Mouse (Mus musculus) liver, embryonic 16.5 days (tissue): ENCODE measurements around the gene Kcnrg. TPM values are rescaled to one million over a fixed set of nuclear protein-coding genes. Genes with fewer than 3 reads are reported as not detected.

Experiments used
- ATAC-seq: fragments of 200-750 bp; cut with Nextera tagmentation; 2 replicates; pipeline ENCODE4 v1.8.0; 2017; ENCODE audit warnings: low read depth, mild to moderate bottlenecking, moderate number of reproducible peaks, moderate library complexity
- H3K27ac ChIP-seq: fragments of 300-500 bp; sonication (generic); 2 replicates; pipeline ENCODE4 v1.5.1; 2014; ENCODE audit warnings: mild to moderate bottlenecking, low read length
- H3K27me3 ChIP-seq: fragments of 300-500 bp; sonication (generic); 2 replicates; pipeline ENCODE4 v1.6.1; 2014; ENCODE audit warnings: low read depth, low read length, mixed read lengths; ENCODE audit not compliant: control insufficient read depth, insufficient read depth
- H3K36me3 ChIP-seq: fragments of 300-500 bp; sonication (generic); 2 replicates; pipeline ENCODE4 v1.6.1; 2014; ENCODE audit warnings: mild to moderate bottlenecking; ENCODE audit not compliant: control insufficient read depth, insufficient read depth
- H3K4me1 ChIP-seq: fragments of 300-500 bp; sonication (generic); 2 replicates; pipeline ENCODE4 v1.6.1; 2014; ENCODE audit warnings: low read depth, low read length, mixed read lengths; ENCODE audit not compliant: control insufficient read depth
- H3K4me2 ChIP-seq: fragments of 300-500 bp; sonication (generic); 2 replicates; pipeline ENCODE4 v1.6.1; 2014; ENCODE audit warnings: low read depth, low read length, mixed read lengths
- H3K4me3 ChIP-seq: fragments of 300-500 bp; sonication (generic); 2 replicates; pipeline ENCODE4 v1.5.1; 2014; ENCODE audit warnings: low read depth, mild to moderate bottlenecking, low read length
- H3K9ac ChIP-seq: fragments of 300-500 bp; sonication (generic); 2 replicates; pipeline ENCODE4 v1.6.1; 2014; ENCODE audit warnings: low read depth, low read length
- H3K9me3 ChIP-seq: fragments of 300-500 bp; sonication (generic); replicated peaks from 2 replicates; pipeline ENCODE4 v1.6.1; 2016; ENCODE audit warnings: low read length; ENCODE audit not compliant: control insufficient read depth
- WGBS: fragments of 180-500 bp; shearing (Covaris S2); extraction: QIAGEN DNeasy Blood & Tissue Kit; methylation state at CpG from one replicate; pipeline ENCODE4 v1.1.7; 2014; ENCODE audit not compliant: insufficient replicate concordance; 5-methylcytosine and 5-hydroxymethylcytosine counted together
- microRNA counts: library from miRNA; unstranded; fragments of <30 nt; microRNA quantifications from one replicate; lab custom pipeline; 2016
- microRNA-seq: library from miRNA; unstranded; fragments of <30 nt; microRNA quantifications from one replicate; pipeline ENCODE4, GENCODE M21; 2016
- polyA plus RNA-seq: library from polyadenylated mRNA; unstranded; fragments of >200 nt; fragmentation: Nextera tagmentation; extraction: Ambion mirVana; gene quantifications from 2 replicates; pipeline ENCODE4 v1.2.1, GENCODE M21; 2015

The Kcnrg gene
- polyA plus RNA-seq, 1 experiment from 2014 or later, result 0.38 TPM

DNA sequence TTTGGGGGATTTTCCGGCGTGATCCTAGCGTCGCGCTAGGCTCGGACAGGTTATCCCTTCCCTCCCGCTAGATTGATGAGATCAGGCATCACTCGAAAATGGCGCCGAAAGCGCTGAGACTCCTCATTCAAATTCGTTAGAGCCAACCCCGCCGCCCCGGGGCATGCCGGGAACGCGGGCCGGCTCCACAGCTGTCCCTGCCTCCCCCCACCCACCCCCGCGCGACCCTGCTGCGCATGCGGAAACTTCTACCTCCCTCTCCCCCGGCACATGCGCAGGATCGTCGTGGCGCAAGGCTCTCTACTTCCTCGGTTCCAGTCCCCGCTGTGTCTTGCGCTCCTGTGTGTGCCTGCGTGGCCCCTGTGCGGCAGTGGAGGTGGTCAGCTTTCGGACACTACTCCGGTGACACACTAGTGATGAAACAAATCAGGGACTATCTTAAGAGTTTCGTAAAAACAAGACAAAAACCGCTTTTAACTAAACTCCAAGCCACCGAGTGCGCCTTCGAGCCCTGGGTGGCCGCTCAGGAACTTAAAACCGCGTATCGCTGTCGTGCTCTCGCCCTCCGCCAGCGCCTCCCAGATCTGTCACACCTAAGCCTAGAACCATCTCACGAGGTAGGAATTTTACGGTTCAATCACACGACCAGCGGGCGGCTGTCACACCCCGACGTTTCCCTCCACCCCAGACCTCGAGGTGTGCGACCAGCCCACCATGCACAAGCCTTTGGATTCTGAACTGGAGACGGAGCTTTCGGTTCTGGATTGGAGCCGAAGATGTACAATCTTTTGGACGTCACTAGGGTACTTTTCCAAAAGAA, 41.6 kb downstream of the Kcnrg start:
- Histone ChIP-seq H3K9ac (peak overlapping the region; percentile 100), H3K4me2 (peak overlapping the region; percentile 95), H3K9me3 (no peaks in the 10 kb centered on the region), H3K36me3 (no peaks in the 10 kb centered on the region), H3K4me1 (peaks cover 22% of the 10 kb centered on the region), H3K4me3 (peak overlapping the region; percentile 95), H3K27ac (peak overlapping the region; percentile 95), H3K27me3 (no peaks in the 10 kb centered on the region)
- WGBS, result 1% methylated on average over 62 of the region's 62 CpGs
- ATAC-seq, result peak; percentile 89

DNA sequence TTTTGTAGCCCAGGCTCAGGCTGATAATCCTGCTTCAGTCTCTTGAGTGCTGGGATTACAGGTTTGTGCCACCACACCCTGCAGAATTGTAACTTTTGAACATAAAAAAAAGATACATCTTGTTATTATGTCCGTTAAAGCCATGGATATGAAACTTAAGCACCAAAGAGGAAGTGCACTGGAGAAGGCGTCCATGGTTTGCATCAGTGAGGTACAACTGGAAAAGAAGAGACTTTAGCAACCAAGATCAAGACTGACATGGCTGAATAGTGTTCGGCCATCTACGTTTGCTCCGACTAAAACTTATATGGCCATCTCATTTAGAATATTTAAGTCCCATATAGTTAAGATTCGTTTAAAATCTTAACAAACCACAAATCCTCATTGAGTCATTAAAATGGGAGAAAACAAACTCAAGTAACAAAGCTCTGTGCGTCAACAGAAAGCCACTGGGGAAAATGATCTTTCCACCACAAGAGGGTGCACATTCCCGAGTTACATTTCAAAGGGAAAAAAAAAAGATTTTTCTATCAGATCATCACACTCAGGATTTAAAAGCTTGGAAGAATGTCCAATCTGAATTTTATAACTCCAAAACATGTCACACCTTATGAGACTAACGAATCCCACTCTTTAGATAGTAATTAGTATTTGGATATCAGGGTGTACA, 43.2 kb downstream of the Kcnrg start:
- Histone ChIP-seq H3K27me3 (no peaks in the 10 kb centered on the region), H3K4me1 (peaks cover 30% of the 10 kb centered on the region), H3K36me3 (no peaks in the 10 kb centered on the region), H3K27ac (peak overlapping the region; percentile 95), H3K4me3 (peak overlapping the region; percentile 95), H3K4me2 (peak overlapping the region; percentile 95), H3K9me3 (no peaks in the 10 kb centered on the region), H3K9ac (peak overlapping the region; percentile 100)
- no peak for ATAC-seq
- WGBS, result 23% methylated on average over 9 of the region's 9 CpGs

GRCm38 (mm10) chr14:61656469-61656868, 49.2 kb downstream of the Kcnrg start:
- peaks cover 33% of the 10 kb centered on the region for H3K4me1 ChIP-seq
- H3K9ac ChIP-seq, result peak overlapping the region; percentile 54
- WGBS, result 12% methylated on average over 2 of the region's 2 CpGs
- peak; percentile 99 for ATAC-seq
- H3K4me3 ChIP-seq, result peak overlapping the region; percentile 33; the same call in 1 of the 2 replicates
- H3K27me3 ChIP-seq, result no peaks in the 10 kb centered on the region
- peaks cover 2% of the 10 kb centered on the region; the same call in 1 of the 2 replicates for H3K36me3 ChIP-seq
- H3K9me3 ChIP-seq, result no peaks in the 10 kb centered on the region
- peak overlapping the region; percentile 96 for H3K27ac ChIP-seq
- H3K4me2 ChIP-seq, result peak overlapping the region; percentile 70

GRCm38 (mm10) chr14:61661496-61661895, 54.2 kb downstream of the Kcnrg start:
- ATAC-seq, result no peak
- Histone ChIP-seq H3K27me3 (no peaks in the 10 kb centered on the region), H3K9me3 (no peaks in the 10 kb centered on the region), H3K36me3 (peaks cover 2% of the 10 kb centered on the region; the same call in 1 of the 2 replicates), H3K4me3 (no peak overlapping the region), H3K27ac (no peak overlapping the region), H3K4me1 (peaks cover 22% of the 10 kb centered on the region), H3K4me2 (no peak overlapping the region), H3K9ac (no peak overlapping the region)
- WGBS, result 79% methylated on average over 1 of the region's 1 CpGs

DNA sequence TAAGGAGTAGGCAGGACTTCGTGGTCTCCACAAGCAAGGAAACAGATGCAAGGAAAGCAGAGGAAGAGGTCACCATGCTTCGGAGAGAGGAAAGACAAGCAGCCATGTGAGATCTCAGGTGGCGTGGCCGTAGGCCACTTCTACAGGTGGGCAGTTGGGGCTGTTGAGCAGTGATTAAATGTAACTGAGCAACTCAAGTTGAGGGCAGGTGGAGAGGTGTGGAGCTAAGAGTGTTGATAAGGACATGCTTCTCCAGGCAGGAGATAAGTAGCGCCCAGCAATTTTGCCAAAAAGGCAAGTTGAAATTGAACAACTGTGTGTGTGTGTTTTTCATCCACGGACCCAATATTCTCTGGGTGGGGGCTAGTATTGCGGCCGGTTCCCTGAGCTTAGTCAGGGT, 55.0 kb downstream of the Kcnrg start:
- no peak for ATAC-seq
- 62% methylated on average over 8 of the region's 8 CpGs for WGBS
- Histone ChIP-seq H3K4me2 (no peak overlapping the region), H3K27me3 (no peaks in the 10 kb centered on the region), H3K36me3 (peaks cover 2% of the 10 kb centered on the region; the same call in 1 of the 2 replicates), H3K27ac (0 out of 2 replicates have a peak overlapping the region, but pooled peaks have one; percentile 10), H3K4me3 (no peak overlapping the region), H3K9ac (no peak overlapping the region), H3K4me1 (peaks cover 15% of the 10 kb centered on the region), H3K9me3 (no peaks in the 10 kb centered on the region)

MicroRNAs encoded within 50 kb of the gene (microRNA counts, 519-probe panel; counts per million panel counts)
- microRNA mmu-miR-15a (lab: Ali Mortazavi, UCI) (4,177 counts per million, percentile 98 among the panel's probes with 10 or more counts), microRNA mmu-miR-16 (lab: Ali Mortazavi, UCI) (4,859 counts per million, percentile 100 among the panel's probes with 10 or more counts)

Small RNA genes lying within 50 kb of the gene (microRNA-seq; reads per million reads assigned to microRNA genes)
- gene Mir15a, result 12,881 reads per million, percentile 94 among the genes with 10 or more reads in this experiment
- gene Mir16-1, result 5,089 reads per million, percentile 88 among the genes with 10 or more reads in this experiment

Other genes with a start within 250 kb of the Kcnrg start
- gene Ebpl, start 247.0 kb upstream of the Kcnrg start, polyA plus RNA-seq, result 5.0 and 5.5 TPM in 2 replicates
- 19.4 and 20.6 TPM in 2 replicates for gene Kpna3, start 167.6 kb upstream of the Kcnrg start, polyA plus RNA-seq
- gene Spryd7, start 50.6 kb upstream of the Kcnrg start, polyA plus RNA-seq, result 5.0 and 7.9 TPM in 2 replicates
- 3.9 and 4.4 TPM in 2 replicates for gene Trim13, start 9.2 kb upstream of the Kcnrg start, polyA plus RNA-seq